Mouse (Mus musculus) limb, embryonic 15.5 days (tissue): ENCODE results near the gene Tnc. TPM values are rescaled to one million over a fixed set of nuclear protein-coding genes. Genes with fewer than 3 reads are reported as not detected.
A peak's percentile ranks its signal among the peaks of the same experiment; 100 is the strongest.

Experiments used
- ATAC-seq: fragments of 200-750 bp; cut with Nextera tagmentation; 2 replicates; pipeline ENCODE4 v1.8.0; 2017; ENCODE audit warnings: low read depth, moderate TSS enrichment; ENCODE audit not compliant: insufficient number of reproducible peaks, low FRiP score, low TSS enrichment
- H3K27ac ChIP-seq: fragments of 300-500 bp; sonication (generic); 2 replicates; pipeline ENCODE4 v1.5.1; 2015; ENCODE audit warnings: moderate library complexity, mild to moderate bottlenecking, inconsistent platforms
- H3K27me3 ChIP-seq: fragments of 300-500 bp; sonication (generic); 2 replicates; pipeline ENCODE4 v1.6.1; 2015; ENCODE audit warnings: inconsistent platforms
- H3K36me3 ChIP-seq: fragments of 300-500 bp; sonication (generic); 2 replicates; pipeline ENCODE4 v1.6.1; 2015; ENCODE audit warnings: inconsistent platforms
- H3K4me1 ChIP-seq: fragments of 300-500 bp; sonication (generic); 2 replicates; pipeline ENCODE4 v1.6.1; 2015; ENCODE audit warnings: inconsistent platforms
- H3K4me2 ChIP-seq: fragments of 300-500 bp; sonication (generic); 2 replicates; pipeline ENCODE4 v1.6.1; 2015; ENCODE audit warnings: mild to moderate bottlenecking, inconsistent platforms
- H3K4me3 ChIP-seq: fragments of 300-500 bp; sonication (generic); 2 replicates; pipeline ENCODE4 v1.5.1; 2015; ENCODE audit warnings: mild to moderate bottlenecking, inconsistent platforms
- H3K9ac ChIP-seq: fragments of 300-500 bp; sonication (generic); 2 replicates; pipeline ENCODE4 v1.6.1; 2015; ENCODE audit warnings: inconsistent platforms
- H3K9me3 ChIP-seq: fragments of 300-500 bp; sonication (generic); 2 replicates; pipeline ENCODE4 v1.6.1; 2016; ENCODE audit warnings: inconsistent platforms
- WGBS: fragments of 180-500 bp; shearing (Covaris S2); methylation state at CpG from one replicate; pipeline ENCODE4 v1.1.7; 2015; 5-methylcytosine and 5-hydroxymethylcytosine counted together
- polyA plus RNA-seq: library from polyadenylated mRNA; unstranded; fragments of >200 nt; fragmentation: Nextera tagmentation; extraction: Ambion mirVana; gene quantifications from 2 replicates; pipeline ENCODE4 v1.2.1, GENCODE M21; 2015

Gene Tnc
- polyA plus RNA-seq, 1 experiment from 2014 or later: 60.0 TPM

DNA sequence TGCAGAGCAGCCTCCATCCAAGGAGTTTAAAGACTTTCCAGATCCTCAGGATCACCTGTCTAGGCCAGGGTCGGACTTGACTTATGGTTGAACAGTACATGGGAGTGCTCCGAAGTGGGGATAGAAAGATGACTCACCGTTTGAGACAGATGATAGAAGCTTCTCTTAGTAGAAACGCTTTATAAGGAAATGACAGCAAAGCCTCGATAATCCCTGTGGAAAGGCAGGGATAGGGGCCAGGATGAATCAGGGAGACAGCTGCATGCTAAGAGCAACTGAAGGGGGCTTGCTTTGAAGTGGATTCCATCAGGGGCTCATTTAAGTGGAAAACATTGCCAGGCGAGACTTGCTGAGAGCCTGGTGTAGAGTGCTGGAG, 12.0 kb upstream of the Tnc start:
- Histone ChIP-seq H3K9ac (no peak overlapping the region), H3K27ac (no peak overlapping the region), H3K9me3 (no peaks in the 10 kb centered on the region), H3K4me1 (0 out of 2 replicates have a peak, but pooled peaks cover 4% of the 10 kb centered on the region), H3K4me2 (no peak overlapping the region), H3K36me3 (no peaks in the 10 kb centered on the region), H3K4me3 (no peak overlapping the region), H3K27me3 (no peaks in the 10 kb centered on the region)
- 54% methylated on average over 6 of the region's 6 CpGs for WGBS
- ATAC-seq: no peak

DNA sequence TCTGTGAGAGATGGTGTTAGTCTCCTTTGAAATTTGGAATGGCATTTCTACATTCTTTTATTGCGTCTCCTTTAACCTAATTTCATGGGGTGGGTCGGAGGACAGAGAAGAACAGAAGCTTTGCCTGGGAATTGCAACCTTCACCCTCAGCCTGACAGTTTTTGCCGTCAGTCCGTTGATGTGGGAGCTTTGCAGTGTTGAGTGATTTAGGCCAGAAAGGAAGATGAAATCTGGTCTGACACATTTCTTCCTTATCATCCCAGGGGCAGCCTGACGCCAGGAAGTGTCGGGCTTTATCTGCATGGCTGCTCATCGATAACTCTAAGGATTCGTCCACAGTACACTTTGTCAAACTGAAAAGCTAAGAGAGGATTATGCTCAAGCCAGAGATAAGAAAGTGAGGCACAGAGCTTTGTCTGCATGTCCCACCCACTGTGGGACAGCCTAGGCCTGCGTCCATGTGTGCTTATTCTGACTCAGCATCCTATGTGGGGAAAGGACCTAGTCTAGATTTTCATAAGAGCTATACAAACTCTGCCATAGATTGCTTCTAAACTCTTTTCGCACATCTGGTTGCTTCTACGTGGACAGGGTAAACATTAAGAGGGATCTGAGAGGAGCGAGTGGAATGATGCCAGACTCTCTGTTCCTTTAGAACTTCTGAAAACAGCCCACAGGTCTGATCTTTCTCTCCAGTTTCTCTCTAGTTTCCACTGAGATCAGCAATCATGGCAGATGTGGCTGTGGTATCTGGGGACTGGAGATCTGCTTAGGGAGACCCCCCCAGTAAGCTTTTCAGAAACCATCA, 11.4 kb upstream of the Tnc start:
- Histone ChIP-seq H3K4me3 (no peak overlapping the region), H3K4me1 (0 out of 2 replicates have a peak, but pooled peaks cover 4% of the 10 kb centered on the region), H3K27me3 (no peaks in the 10 kb centered on the region), H3K4me2 (no peak overlapping the region), H3K9me3 (no peaks in the 10 kb centered on the region), H3K9ac (no peak overlapping the region), H3K36me3 (no peaks in the 10 kb centered on the region), H3K27ac (no peak overlapping the region)
- ATAC-seq: no peak
- 67% methylated on average over 12 of the region's 12 CpGs for WGBS

DNA sequence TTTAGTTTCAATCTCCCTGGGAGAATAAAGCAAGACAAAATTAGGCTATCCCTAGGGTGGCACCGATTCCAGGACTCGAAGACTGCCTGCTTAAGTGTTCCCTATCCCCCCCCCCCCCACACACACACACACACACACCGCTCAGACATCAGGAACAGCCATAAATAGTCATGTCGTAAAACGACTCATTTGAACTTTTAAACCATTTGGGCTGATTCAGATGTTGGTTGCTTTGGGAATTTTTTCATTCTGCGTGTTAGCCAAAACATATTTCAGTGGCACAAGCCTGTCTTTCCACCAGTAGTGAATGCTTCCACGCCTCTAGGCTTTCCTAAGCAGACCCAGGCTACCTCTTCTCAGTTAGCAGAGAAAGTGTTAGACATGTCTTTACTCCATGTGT, 1.4 kb upstream of the Tnc start:
- H3K27ac ChIP-seq: no peak overlapping the region
- no peaks in the 10 kb centered on the region for H3K27me3 ChIP-seq
- H3K4me2 ChIP-seq: no peak overlapping the region
- WGBS: 20% methylated on average over 7 of the region's 7 CpGs
- no peak for ATAC-seq
- no peaks in the 10 kb centered on the region for H3K36me3 ChIP-seq
- H3K9ac ChIP-seq: no peak overlapping the region
- no peak overlapping the region for H3K4me3 ChIP-seq
- peaks cover 36% of the 10 kb centered on the region for H3K4me1 ChIP-seq
- no peaks in the 10 kb centered on the region for H3K9me3 ChIP-seq

DNA sequence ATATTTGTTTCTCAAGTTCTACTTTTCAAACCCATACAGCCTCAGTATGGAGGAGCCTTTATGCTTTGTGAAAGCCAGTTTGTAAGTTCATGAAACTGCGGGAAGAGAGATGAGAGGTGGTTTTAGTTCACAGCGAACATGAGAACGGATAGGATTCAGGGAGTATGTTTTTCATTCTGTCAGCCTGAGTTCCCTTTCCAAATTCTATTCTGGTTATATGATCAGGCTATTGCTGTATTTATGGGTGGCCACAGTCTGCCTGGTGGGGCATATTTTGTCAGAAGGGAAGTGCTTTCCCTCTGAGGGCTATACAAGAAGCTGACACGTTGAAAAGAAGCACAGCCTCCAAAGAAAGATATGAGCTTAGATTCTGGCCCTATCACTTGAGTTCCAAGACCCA, 2.9 kb downstream of the Tnc start:
- Histone ChIP-seq H3K9me3 (no peaks in the 10 kb centered on the region), H3K4me1 (peaks cover 40% of the 10 kb centered on the region), H3K4me2 (peak overlapping the region; percentile 74; the same call in 1 of the 2 replicates), H3K27ac (peak overlapping the region; percentile 1; the same call in 1 of the 2 replicates), H3K4me3 (no peak overlapping the region; the same call in 1 of the 2 replicates), H3K36me3 (0 out of 2 replicates have a peak, but pooled peaks cover 3% of the 10 kb centered on the region), H3K9ac (no peak overlapping the region), H3K27me3 (no peaks in the 10 kb centered on the region)
- ATAC-seq: no peak
- 50% methylated on average over 4 of the region's 4 CpGs for WGBS

DNA sequence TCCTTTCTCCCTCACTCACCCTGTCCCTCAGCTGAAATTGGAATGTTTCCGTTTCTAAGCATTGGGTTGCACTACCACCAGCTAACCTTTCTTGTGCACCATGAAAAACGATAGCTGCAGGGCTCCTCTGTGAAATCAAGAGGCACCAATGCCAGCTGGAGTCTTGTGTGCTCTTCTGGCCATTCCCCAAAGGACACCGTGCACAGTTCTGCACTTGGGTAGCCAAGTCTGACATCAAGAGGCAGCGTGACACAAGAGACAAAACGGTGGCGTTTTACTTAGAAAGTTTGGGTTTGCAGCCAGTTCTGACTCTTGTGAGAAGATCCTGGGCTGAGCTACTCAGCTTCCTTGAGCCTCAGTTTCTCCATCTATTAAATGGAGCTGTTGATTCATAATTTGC, 3.4 kb downstream of the Tnc start:
- Histone ChIP-seq H3K4me3 (no peak overlapping the region), H3K27me3 (no peaks in the 10 kb centered on the region), H3K9ac (no peak overlapping the region), H3K4me2 (no peak overlapping the region), H3K27ac (no peak overlapping the region), H3K36me3 (0 out of 2 replicates have a peak, but pooled peaks cover 3% of the 10 kb centered on the region), H3K4me1 (peaks cover 40% of the 10 kb centered on the region), H3K9me3 (no peaks in the 10 kb centered on the region)
- ATAC-seq: no peak
- WGBS: 62% methylated on average over 6 of the region's 6 CpGs

DNA sequence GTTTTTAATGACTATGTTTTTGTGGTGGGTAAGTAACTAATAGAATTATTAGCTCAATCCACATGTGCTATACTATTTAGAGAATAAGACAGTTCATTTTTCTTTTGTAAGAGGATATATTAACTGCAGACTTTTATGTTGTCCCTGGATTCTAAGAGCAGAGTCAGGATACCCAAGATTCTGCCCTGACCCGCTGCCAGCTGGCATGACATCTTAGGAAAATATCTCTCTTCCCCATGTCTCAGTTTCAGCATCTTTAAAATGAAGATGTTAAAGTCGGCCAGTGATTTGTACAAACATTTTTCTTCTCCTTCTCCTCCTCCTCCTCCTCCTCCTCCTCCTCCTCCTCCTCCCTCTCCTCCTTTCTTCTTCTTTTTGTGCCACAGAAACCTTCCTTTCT, 7.7 kb downstream of the Tnc start:
- Histone ChIP-seq H3K27me3 (no peaks in the 10 kb centered on the region), H3K9ac (no peak overlapping the region), H3K4me3 (no peak overlapping the region), H3K27ac (no peak overlapping the region), H3K4me2 (no peak overlapping the region), H3K36me3 (0 out of 2 replicates have a peak, but pooled peaks cover 3% of the 10 kb centered on the region), H3K9me3 (no peaks in the 10 kb centered on the region), H3K4me1 (peaks cover 13% of the 10 kb centered on the region)
- 73% methylated on average over 2 of the region's 2 CpGs for WGBS
- no peak for ATAC-seq

DNA sequence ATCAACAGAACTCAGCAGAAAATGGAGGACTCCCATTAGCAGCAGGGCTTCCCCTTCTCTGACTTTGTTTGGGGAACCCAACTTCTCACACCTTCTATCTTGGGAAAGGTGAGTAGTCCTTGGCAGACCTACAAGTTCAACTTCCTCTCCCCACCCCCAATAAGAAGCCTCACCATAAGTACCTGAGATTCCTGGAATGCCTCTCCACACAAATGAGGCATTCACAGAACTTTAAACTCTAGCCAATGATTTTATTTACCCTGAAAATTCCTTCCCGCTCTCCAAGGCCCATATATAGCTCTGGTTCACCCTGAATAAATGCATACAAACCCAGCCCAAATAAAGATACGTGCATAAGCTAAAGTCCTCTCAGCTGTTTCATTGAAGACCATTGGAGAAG, 9.3 kb downstream of the Tnc start:
- Histone ChIP-seq H3K9ac (no peak overlapping the region), H3K27me3 (no peaks in the 10 kb centered on the region), H3K4me3 (no peak overlapping the region), H3K36me3 (0 out of 2 replicates have a peak, but pooled peaks cover 3% of the 10 kb centered on the region), H3K4me1 (no peaks in the 10 kb centered on the region; the same call in 1 of the 2 replicates), H3K9me3 (no peaks in the 10 kb centered on the region), H3K27ac (no peak overlapping the region), H3K4me2 (no peak overlapping the region)
- peak; percentile 67; the same call in 1 of the 2 replicates for ATAC-seq
- 59% methylated on average over 2 of the region's 2 CpGs for WGBS

DNA sequence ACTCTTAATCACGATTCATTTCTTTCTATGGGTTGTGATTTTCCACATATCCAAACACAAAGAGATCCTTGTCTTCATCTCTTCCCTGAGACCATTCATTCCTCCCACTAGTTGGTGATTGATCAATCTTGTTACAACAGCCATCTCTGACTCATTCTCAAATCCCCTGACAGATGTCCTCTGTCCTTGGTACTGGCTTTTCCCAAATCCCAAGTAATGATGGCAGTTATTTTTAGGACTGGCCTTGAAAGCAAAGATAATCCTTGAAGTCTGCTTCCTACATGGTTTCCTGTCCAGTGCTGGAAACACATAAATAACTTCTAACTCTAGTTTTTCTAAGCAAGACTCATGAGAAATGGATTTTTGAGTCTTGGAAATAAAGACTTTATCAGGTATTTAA, 12.1 kb downstream of the Tnc start:
- peaks cover 3% of the 10 kb centered on the region; the same call in 1 of the 2 replicates for H3K4me1 ChIP-seq
- no peaks in the 10 kb centered on the region for H3K27me3 ChIP-seq
- H3K9ac ChIP-seq: no peak overlapping the region
- H3K27ac ChIP-seq: no peak overlapping the region
- 0 out of 2 replicates have a peak, but pooled peaks cover 3% of the 10 kb centered on the region for H3K36me3 ChIP-seq
- no peak for ATAC-seq
- no peak overlapping the region for H3K4me2 ChIP-seq
- WGBS: 81% methylated on average over 1 of the region's 1 CpGs
- no peak overlapping the region for H3K4me3 ChIP-seq
- no peaks in the 10 kb centered on the region for H3K9me3 ChIP-seq

DNA sequence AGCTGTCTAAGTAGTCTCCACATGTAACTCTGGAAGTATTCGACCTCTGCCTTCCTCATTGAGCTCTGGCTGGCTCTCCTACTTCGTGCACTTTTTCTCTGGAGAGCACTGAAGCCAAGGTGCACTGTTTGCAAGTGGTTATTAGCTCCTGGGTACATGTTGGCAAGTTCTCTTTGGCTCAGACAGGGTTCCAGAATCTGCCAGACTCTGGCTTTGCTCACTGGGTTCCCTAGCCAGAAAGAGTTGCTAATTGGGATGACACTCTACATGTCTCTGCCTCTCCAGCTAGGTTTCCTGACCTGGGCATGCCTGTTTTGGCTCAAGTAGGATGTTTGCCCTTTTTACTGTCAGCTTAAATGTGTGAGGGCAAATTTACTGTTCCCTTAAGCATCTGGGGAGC, 13.6 kb downstream of the Tnc start:
- H3K27ac ChIP-seq: no peak overlapping the region
- peaks cover 10% of the 10 kb centered on the region for H3K4me1 ChIP-seq
- no peak for ATAC-seq
- no peak overlapping the region for H3K4me3 ChIP-seq
- no peaks in the 10 kb centered on the region for H3K36me3 ChIP-seq
- 34% methylated on average over 2 of the region's 2 CpGs for WGBS
- no peak overlapping the region for H3K4me2 ChIP-seq
- no peaks in the 10 kb centered on the region for H3K27me3 ChIP-seq
- H3K9ac ChIP-seq: no peak overlapping the region
- no peaks in the 10 kb centered on the region for H3K9me3 ChIP-seq

DNA sequence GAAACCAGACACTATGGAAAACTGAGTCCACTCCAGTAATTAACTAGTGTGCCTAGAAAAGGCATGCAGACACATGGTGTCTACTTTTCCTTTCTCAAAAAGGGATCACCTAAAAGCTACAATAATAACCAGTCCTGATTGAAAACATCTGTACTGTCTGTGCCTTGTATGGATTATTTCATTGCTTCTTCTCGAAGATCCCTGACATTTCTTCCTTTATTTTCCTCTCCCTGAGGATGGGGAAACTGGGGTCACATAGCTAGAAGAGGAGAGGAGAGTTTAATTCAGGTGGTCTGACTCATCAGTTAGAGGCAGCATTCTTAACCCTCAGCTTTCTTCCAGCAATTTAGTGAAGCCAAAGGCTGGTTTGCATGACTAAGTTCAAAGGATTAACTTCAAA, 17.3 kb downstream of the Tnc start:
- peak overlapping the region; percentile 43; the same call in 1 of the 2 replicates for H3K27ac ChIP-seq
- no peaks in the 10 kb centered on the region for H3K36me3 ChIP-seq
- no peak overlapping the region for H3K4me2 ChIP-seq
- peaks cover 10% of the 10 kb centered on the region for H3K4me1 ChIP-seq
- H3K9ac ChIP-seq: no peak overlapping the region
- no peak for ATAC-seq
- no peaks in the 10 kb centered on the region for H3K9me3 ChIP-seq
- 21% methylated on average over 1 of the region's 1 CpGs for WGBS
- no peak overlapping the region for H3K4me3 ChIP-seq
- no peaks in the 10 kb centered on the region for H3K27me3 ChIP-seq

DNA sequence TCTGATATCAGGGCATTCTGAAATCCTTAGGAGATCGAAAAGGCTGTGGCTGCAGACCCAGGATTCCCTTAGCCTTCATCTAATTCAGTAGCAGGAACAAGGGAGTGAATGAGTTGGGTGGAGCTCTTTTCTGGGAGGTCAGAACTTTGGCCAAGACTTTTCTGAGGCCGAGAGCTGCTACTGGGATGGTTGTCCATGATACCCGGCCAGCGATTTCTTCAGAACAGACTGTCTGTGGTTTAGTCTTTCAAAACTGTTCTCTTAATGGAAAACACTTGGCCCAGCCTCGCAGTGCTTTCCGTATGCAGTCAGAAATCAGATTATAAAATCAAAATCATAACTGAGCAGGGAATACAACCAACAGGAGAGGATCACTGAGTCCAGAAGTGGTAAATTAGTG, 21.2 kb downstream of the Tnc start:
- peaks cover 10% of the 10 kb centered on the region for H3K4me1 ChIP-seq
- no peak for ATAC-seq
- no peak overlapping the region for H3K9ac ChIP-seq
- no peaks in the 10 kb centered on the region for H3K36me3 ChIP-seq
- H3K27ac ChIP-seq: peak overlapping the region; percentile 27; the same call in 1 of the 2 replicates
- no peak overlapping the region for H3K4me2 ChIP-seq
- no peaks in the 10 kb centered on the region for H3K9me3 ChIP-seq
- no peak overlapping the region for H3K4me3 ChIP-seq
- 54% methylated on average over 6 of the region's 6 CpGs for WGBS
- no peaks in the 10 kb centered on the region for H3K27me3 ChIP-seq

DNA sequence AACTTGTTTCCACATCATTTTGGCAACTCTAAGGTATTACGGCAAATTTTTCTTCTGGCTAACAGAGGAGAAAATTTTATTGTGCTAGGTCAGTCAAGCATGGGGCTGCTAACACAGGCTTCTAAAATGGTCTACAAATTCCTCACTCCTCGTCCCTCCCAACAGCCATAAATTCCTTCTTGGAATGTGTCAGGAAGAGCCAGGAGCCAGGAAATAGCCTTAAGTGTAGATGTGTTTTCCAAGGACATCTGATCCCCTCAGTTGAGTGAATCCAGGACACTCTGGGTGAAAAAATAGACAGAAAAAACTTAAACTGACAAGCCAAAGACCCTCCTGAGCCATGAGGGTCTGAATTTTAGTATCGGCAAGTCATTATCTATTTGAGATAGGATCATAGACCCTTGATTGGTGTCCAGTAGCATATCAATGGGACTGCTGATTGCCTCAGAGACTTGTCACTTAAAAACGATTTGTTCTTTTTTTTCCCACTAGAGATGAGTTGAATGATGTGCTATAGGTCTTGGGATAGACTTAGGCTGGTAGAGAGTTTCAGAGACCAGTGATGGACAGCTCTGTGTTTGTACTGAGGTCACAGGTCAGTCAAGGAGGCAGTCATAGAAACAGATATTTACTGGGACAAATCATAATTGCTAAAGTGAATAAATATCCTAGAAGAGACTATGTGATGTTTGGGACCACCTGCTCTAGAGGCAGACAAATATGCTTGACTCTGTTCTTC, 22.6 kb downstream of the Tnc start:
- ATAC-seq: no peak
- H3K4me2 ChIP-seq: no peak overlapping the region
- H3K27me3 ChIP-seq: no peaks in the 10 kb centered on the region
- H3K4me3 ChIP-seq: no peak overlapping the region
- H3K9me3 ChIP-seq: no peaks in the 10 kb centered on the region
- H3K9ac ChIP-seq: no peak overlapping the region
- H3K36me3 ChIP-seq: 0 out of 2 replicates have a peak, but pooled peaks cover under 1% of the 10 kb centered on the region
- WGBS: 52% methylated on average over 4 of the region's 4 CpGs
- peaks cover 1% of the 10 kb centered on the region for H3K4me1 ChIP-seq
- no peak overlapping the region for H3K27ac ChIP-seq
